ENCODE assay signal across 26 mouse cellular contexts in the genomic region with DNA sequence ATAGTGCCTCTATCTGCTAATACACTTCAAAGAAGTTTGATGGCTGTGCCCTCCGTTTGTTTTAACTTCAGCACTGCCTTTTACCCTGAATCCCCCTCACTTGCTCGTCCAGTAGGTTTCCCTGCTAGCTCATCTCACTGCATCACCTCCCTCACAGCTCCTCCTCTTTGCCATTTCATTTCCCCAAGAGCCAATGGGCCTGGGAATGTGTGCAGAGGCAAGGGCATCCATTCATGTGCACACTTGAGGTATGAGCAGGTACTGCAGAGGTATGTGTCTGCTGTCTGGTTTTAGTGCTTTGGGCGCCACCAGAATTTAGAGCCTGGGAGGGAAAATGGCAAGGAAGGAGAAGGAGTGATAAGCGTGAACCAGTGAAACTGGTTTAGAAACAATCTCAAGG.
"Had no signal": no experiment of that assay in that cellular context is flagged by ENCODE, and none has a peak within 500 bp of the region (broad histone marks: within the 10 kb centered on the region; RNA-seq: fewer than 3 reads in every experiment).

No protein-coding gene starts in this region.

- H3K4me2 ChIP-seq: embryonic facial prominence, embryonic 12.5 days; embryonic facial prominence, embryonic 13.5 days; embryonic facial prominence, embryonic 15.5 days; forebrain, embryonic 12.5 days; forebrain, embryonic 13.5 days; forebrain, embryonic 15.5 days had no signal

- ATAC-seq: forebrain, embryonic 13.5 days; forebrain, embryonic 14.5 days; forebrain, embryonic 15.5 days; forebrain, embryonic 16.5 days; forebrain, postnatal 0 days had no signal

- H3K36me3 ChIP-seq: embryonic facial prominence, embryonic 10.5 days; embryonic facial prominence, embryonic 12.5 days; embryonic facial prominence, embryonic 13.5 days; embryonic facial prominence, embryonic 15.5 days; forebrain, embryonic 10.5 days; forebrain, embryonic 12.5 days; forebrain, embryonic 15.5 days had no signal

- H3K27me3 ChIP-seq: forebrain, embryonic 15.5 days had no signal

- H3K9me3 ChIP-seq: embryonic facial prominence, embryonic 10.5 days; embryonic facial prominence, embryonic 12.5 days; embryonic facial prominence, embryonic 13.5 days; embryonic facial prominence, embryonic 15.5 days; forebrain, embryonic 10.5 days; forebrain, embryonic 12.5 days; forebrain, embryonic 13.5 days; forebrain, embryonic 15.5 days had no signal

- H3K4me3 ChIP-seq: embryonic facial prominence, embryonic 10.5 days; embryonic facial prominence, embryonic 12.5 days; embryonic facial prominence, embryonic 13.5 days; embryonic facial prominence, embryonic 15.5 days; erythroblast, embryonic 14.5 days; forebrain, embryonic 10.5 days; forebrain, embryonic 12.5 days; forebrain, embryonic 13.5 days; forebrain, embryonic 15.5 days; gastrocnemius, adult 2 months; heart, adult 2 months had no signal

- DNase-seq: cerebellum, adult 9-10 months; cerebellum, adult 9-11 months; cerebellum, postnatal 10 days; cerebellum, postnatal 14 days; cerebellum, postnatal 25 days; embryo, embryonic 11 days; forebrain, postnatal 0 days; gastrocnemius, adult 2 months; gastrocnemius, postnatal 10 days; gastrocnemius, postnatal 14 days; gastrocnemius, postnatal 25 days; gastrocnemius, postnatal 36 days; heart, adult 11 months; heart, adult 18-20 months; heart, adult 2 months had no signal

- H3K27ac ChIP-seq: embryonic facial prominence, embryonic 10.5 days; embryonic facial prominence, embryonic 12.5 days; embryonic facial prominence, embryonic 13.5 days; embryonic facial prominence, embryonic 15.5 days; forebrain, embryonic 10.5 days; forebrain, embryonic 12.5 days; forebrain, embryonic 13.5 days; forebrain, embryonic 15.5 days; gastrocnemius, adult 2 months; heart, adult 2 months had no signal

- H3K4me1 ChIP-seq: embryonic facial prominence, embryonic 15.5 days; forebrain, embryonic 12.5 days; forebrain, embryonic 13.5 days; forebrain, embryonic 15.5 days had no signal

- H3K9ac ChIP-seq: embryonic facial prominence, embryonic 12.5 days; embryonic facial prominence, embryonic 13.5 days; embryonic facial prominence, embryonic 15.5 days; forebrain, embryonic 12.5 days; forebrain, embryonic 13.5 days; forebrain, embryonic 15.5 days; forebrain, postnatal 0 days had no signal
